Mouse (Mus musculus) v-Abl transformed pro-B cells (cell line): ENCODE results near the gene Dtnb.

ENCODE experiments used
- in situ Hi-C, 2 experiments: fragments of 400-800 bp; cut with MboI; formaldehyde crosslinking; loops; one replicate each; pipeline ENCODE4 v1.15.1; 2025; ENCODE audit not compliant: unreplicated experiment in 2 of 2

Gene Dtnb

DNA sequence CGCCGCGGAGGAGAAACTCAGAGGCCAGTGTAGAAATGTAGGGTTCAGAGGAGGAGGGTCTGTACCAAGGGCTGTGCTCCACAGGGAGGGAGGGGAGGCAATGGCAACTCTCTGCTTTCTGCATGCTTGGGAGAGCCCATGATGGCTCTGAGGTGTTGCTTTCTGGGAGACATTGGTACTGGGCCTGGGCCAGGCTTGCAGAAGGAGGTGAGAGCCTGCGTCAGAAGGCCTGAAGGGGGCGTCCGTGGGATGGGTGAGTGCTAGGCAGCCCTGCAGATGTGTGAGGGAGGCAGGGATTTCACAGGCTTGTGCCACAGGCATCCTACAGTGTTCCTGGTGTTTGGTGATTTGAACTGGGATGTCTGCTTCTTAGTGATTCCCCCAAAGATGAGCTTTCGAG lies 244.9 kb downstream of the Dtnb start:
- in situ Hi-C loops, result loop anchor here in 1 of 2 experiments (25.0 kb wide), 1 partner anchor 270 kb away; the partner anchor contains the start of gene Dnajc27

DNA sequence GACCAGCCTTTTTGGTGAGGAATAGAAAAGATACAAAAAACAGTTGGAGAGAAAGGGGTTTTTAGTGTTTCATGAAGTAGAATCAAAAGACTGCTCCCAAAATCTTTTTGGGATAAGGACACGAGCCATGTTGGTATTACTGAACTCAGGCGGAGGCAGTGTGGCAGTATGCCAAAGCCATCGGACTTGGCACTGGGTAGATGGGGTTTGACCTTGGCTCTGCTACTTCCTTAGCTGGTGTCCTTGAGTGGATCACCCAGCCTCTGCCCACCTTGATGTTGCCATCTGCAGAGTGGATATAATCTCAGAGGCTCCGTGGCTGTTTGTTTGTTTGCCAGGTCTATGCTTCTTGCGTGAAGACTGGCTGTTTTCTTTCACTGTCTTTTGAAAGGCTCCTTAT lies 245.4 kb downstream of the Dtnb start:
- in situ Hi-C loops, result loop anchor here in 1 of 2 experiments (25.0 kb wide), 1 partner anchor 270 kb away; the partner anchor contains the start of gene Dnajc27

DNA sequence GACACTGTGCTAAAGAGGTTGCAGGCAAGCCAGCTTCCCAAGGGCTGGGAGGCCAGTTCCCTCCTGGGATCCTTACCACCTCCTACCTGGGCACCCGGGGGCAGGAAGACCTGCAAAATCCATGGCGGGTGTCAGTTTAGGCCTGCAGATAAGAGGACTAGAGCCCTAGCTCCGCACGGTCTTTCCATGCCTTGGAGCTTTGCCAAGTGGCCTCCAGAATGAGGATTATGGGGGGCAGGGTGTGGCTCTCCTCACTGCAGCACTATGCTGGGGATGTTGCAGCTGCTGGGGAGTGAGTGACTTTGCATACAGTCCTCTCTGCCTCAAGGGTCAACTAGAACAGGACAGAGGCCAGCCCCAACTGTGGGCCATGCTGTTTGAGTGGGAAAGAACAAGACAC lies 247.7 kb downstream of the Dtnb start:
- in situ Hi-C loops, result loop anchor here in 1 of 2 experiments (25.0 kb wide), 1 partner anchor 267 kb away; the partner anchor contains the start of gene Dnajc27

DNA sequence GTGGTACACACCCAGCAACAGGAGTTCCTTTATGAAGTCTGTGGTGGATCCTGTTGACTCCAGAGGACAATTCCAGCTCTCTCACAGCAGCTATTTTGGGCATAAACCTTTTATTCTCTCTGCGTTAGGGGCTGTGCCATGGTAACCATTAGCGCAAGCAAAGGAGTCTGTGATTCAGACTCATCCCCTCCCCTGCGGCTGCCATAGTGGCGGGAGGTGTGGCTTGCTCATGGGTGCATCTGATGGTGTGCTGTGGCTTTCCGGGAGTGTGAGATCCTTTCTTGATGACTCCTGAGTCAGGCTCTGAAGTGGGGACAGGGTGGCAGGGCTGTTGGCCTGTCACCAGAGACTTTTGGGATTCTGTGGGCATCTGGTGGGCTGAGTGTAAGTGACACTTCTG lies 251.2 kb downstream of the Dtnb start:
- in situ Hi-C loops, result loop anchor here in 1 of 2 experiments (25.0 kb wide), 1 partner anchor 264 kb away; the partner anchor contains the start of gene Dnajc27

DNA sequence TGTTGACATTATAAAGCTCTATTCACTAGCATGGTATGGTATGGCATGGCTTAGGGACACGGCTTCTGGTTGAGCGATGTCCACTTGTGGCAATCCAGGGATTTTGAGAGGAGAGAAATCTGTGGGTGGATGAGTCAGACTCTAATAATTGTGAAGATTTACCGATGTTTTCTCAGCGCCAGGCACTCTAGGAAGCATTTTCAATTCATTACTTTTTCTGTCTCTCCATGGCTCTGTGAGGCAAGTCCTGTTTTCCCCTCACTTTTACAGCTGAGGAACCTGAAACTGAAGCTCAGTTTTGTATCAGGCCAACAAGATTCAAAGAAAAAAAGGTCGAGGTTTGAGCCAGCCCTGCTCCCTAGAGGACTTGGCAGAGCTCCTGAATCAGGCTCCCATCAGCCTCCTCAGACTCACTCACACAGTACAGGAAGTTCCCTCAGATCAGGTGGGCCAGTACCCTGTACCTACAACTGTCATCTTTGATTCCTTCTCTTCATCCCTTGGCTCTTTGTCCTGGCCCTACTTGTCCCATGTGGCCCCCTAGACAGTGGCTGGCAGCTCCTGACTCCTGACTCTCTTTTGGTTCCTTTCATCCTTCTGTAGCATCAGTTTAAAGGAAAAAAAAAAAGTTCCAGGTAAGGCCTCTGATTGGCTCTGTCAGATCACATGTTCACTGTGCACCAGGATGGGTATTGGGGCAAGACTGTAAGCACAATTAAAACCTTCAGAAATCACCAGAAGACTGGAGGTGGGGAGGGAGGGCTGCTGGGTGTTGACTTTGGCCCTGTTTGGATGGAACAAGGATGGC lies 252.9 kb downstream of the Dtnb start:
- in situ Hi-C loops, result loop anchor here in 1 of 2 experiments (25.0 kb wide), 1 partner anchor 262 kb away; the partner anchor contains the start of gene Dnajc27

- in situ Hi-C loops, result no loop called here
These were observed 253.5 kb downstream of the Dtnb start for GRCm38 (mm10) chr12:3825714-3826080.

- in situ Hi-C loops, result no loop called here
These were observed 255.6 kb downstream of the Dtnb start for GRCm38 (mm10) chr12:3827771-3828170.
